Mouse (Mus musculus) CD8-positive naive resting alpha-beta T cell, adult 2 months (primary cell): ENCODE results near the gene Hcn2.

Experiments used
- DNase-seq, 2 experiments: peaks; one replicate each; pipeline ENCODE4 v3.0.0; 2022; ENCODE audit warnings: low read depth in 2 of 2, low spot score in 2 of 2

The Hcn2 gene

DNA sequence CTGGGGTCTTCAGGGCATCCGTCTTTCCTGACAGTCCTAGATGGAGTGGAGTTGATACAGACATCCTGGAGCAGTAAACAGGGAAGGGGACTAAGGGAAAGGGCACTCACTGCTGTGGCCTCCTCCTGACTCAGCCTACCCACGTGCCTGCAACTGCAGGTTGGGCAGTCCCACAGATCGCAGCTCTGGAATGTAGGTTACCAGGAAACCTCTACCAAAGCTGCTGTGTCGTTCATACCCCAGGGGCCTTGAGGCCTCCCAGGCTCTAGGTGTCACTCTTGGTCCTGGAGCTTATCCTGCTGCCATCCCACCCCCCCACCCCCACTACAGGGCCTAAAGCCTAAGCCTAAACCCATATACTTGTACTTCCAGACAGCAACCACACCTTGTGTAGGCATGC, 8.7 kb upstream of the Hcn2 start:
- DNase-seq = no peak

- no peak for DNase-seq
These were observed 7.8 kb upstream of the Hcn2 start for GRCm38 (mm10) chr10:79708668-79709067.

DNA sequence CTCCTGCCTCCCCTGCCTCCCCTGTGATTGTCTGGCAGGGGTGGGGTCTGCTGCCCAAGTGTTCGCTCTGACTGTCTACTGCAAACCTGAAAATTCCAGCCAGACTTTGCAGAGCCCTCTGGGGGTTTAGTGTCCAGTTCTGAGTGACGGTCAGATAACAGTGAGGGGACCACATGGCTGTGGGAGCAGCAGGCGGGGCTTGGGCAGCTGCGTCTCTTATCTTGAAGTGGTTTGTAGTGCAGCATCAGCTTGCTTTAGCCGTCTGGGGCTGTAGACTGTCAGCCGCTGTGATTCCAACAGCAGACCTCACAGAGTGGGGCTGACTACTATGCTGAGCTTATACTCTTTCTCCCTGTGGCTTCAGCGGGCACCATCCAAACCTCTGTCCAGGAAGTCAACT, 7.1 kb upstream of the Hcn2 start:
- no peak for DNase-seq

DNA sequence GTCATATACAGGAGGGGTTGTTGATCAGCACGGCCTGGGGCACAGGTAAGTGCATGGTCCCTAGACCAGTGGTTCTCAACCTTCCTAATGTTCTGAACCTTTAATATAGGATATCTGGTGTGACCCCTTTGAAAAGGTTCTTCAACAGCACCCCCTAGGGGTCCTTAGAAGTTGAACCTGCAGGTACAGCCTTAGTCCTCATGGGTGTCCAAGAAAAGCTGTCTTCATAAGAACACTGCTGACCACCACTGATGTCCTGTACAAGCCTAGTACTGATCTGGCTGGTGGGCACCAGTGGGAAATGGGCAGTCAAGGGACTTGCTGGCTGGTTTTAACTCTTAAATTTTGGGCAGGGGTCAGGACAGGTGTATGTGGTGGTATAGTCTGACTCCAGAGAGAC, 4.4 kb upstream of the Hcn2 start:
- DNase-seq = peak in 1 of 2 experiments; percentile 32

- peak; percentile 71 to 81 for DNase-seq
These were observed 3.8 kb upstream of the Hcn2 start for GRCm38 (mm10) chr10:79712499-79713126.

DNA sequence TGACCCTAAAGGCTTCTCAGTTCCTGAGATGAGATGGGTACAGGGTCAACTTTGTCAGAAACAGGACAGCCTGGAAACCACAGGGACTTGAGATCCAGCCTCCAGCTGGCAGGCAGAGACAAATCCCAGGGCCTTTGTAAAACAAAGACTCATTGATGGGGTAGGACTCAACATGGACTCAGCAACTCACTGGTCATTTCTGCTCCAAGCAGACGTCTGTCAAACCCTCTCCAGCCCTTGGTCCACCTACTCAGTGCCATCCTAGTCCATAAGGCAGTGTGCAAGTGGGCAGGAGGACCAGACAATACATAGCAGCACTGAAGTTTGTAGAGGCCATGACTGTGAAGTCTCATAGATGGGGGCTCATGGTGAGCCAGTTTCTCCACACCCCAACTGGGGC, 3.3 kb upstream of the Hcn2 start:
- DNase-seq = no peak

GRCm38 (mm10) chr10:79714996-79715395, 1.4 kb upstream of the Hcn2 start:
- no peak for DNase-seq

DNA sequence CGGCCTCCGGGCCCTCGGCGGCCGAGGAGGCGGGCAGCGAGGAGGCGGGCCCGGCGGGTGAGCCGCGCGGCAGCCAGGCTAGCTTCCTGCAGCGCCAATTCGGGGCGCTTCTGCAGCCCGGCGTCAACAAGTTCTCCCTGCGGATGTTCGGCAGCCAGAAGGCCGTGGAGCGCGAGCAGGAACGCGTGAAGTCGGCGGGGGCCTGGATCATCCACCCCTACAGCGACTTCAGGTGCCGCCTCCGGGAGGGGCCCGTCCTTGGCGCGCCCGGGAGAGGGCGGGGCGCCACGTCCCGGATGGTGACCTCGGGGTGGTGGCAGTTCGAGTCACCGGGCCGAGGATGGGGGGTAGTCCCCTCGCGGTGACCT, 538 bp downstream of the Hcn2 start:
- DNase-seq = no peak

DNA sequence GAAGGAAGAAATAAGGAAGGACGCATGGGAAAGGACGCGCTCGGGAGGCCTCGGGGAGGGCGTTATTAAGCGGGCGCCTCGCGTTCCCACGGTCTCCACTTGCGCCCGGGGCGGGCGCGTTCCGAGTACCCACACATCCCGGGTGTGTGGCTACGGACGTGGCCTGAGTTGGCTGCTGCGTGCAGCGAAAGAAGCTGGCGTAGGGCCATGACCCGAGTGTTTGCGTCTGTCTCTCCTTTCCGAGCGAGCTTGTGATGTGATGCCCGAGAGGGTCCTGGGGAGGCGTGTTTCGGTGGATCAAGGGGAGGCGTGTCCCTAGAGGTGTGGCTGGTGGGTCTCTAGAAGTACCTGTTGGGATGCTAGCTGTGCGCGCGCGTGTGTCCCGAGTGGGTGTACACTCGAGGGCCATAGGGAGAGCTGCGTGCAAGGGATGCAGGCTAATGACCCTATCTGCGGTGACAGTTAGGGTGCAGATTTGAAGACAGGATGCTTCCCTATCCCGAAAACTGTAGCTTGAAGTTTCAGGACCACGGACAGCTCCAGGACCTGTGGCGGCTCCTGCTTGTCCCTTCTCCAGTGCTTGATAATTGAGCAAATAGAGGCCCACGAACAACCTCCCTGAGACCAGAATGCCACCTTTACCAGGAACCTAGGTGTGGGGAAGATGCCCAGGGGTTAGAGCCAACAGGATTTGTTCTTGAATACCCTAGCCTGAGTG, 1.4 kb downstream of the Hcn2 start:
- peak in 1 of 2 experiments; percentile 35 for DNase-seq

GRCm38 (mm10) chr10:79721089-79721488, 4.7 kb downstream of the Hcn2 start:
- no peak for DNase-seq

DNA sequence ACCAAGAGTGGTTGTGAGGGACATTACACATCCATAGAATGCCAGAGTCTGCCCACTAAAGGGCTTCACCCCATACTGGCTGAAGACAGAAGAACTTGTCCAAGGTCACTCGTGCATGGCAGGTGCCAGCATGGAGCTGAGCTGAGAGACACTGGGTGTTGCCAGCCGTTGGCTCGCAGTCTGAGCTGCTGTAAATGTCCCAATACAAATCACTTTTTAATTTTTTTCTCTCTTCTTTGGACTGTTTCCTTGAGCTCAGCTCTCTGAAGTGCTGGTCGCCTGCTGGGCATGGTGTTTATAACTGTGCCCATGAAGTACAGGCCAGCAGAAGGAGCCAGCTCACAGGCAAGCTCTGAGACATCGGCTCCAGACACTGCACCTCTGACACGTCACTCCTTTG, 6.6 kb downstream of the Hcn2 start:
- no peak for DNase-seq

DNA sequence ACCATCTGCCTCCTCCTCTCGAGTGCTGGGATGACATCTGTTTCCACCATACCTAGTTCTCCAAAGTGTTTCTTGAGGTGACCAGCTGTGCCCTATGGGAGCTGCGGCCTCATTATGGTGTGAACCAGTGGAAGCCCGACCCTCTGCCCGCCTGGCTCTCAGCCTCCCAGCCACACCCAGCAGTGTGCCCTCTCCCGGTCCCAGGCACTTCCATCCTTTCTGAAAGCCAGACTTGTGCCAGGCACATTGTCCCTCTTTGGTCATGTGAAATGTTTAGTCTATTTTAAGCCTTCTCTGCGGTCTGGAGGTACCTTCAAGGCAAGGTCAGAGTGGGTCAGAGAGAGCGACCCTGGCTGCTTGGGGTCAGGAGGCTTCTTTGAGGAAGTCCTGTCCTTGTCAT, 7.3 kb downstream of the Hcn2 start:
- DNase-seq = no peak

- DNase-seq = peak; percentile 56 to 60
These were observed 9.7 kb downstream of the Hcn2 start for GRCm38 (mm10) chr10:79726090-79726489.

DNA sequence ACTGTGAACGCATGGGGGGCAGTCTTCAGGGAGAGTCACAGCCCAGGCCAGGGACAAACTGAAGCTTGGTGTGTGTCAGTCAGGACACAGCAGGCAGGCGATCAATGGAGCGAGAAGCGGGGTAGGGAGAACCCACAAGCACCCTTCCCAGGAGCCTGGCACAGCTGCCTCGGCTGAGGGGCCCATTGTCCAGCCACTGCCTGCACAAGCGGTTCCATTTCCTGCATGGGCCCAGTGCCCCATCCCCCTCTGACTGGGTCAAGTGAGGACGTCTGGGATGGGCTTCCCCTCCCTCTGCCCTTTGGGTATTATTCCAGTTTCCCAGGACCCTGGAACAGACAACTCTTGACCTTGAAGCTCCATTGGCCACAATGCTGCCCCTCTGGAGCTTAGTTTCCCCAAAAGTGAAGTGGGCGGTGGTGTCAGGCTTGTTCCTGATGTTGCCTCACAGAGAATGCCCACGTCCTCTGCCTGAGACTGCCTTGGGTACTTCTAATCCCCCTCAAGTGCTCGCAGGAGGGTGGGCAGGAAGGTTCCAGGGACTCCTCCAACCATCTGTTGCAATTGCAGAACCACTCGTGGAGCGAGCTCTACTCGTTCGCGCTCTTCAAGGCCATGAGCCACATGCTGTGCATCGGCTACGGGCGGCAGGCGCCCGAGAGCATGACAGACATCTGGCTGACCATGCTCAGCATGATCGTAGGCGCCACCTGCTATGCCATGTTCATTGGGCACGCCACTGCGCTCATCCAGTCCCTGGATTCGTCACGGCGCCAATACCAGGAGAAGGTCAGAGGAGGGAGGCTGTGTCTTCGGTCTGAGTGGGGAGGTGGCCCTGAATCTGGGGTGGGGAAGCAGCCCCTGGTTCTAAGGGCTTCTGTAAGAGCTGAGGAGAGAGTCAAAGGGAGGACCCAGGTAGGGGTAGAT, 12.2 kb downstream of the Hcn2 start:
- no peak for DNase-seq

DNA sequence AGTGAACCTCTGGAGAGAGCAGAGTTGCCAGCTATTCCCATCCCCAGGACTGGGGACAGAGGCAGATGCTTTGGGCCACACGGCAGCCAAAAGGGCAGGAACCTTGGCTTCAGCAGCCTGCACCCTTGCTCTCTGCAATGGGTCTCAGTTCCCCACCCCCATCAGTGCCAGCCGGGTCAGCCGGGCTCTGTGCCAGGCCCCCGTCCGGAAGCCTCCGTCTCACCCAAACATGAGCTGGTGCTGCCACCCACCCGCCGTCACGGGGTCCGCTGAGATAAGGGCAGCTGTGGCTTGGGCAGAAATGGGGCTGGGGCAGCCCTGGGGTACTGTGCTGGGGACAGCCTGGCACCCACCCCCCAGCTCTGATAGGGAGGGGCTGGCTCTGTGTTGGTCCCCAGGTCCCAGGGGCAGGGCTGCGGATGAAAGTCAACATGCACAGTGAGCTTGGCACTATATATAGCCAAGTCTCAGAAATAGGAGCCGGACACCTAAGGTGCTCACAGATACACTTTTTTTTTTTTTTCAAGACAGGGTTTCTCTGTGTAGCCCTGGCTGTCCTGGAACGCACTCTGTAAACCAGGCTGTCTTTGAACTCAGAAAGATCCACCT, 13.0 kb downstream of the Hcn2 start:
- DNase-seq = no peak

DNA sequence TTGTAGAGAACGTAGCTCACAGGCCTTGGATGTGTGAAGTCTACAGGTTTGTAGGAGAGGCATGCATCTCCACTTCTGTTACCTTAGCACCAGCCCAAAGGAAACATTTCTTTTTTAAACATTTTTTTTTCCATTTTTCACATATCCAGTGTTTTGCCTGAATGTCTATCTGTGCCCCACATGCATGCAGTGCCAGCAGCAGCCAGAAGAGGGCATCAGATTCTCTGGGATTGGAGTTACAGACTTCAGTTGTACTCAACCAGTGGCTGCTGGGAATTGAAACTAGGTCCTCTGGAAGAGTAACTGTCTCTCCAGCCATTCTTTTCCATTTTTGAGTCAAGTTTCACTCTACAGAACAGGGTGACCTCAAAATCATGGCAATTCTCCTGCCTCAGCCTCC, 16.1 kb downstream of the Hcn2 start:
- peak in 1 of 2 experiments; percentile 52 for DNase-seq

DNA sequence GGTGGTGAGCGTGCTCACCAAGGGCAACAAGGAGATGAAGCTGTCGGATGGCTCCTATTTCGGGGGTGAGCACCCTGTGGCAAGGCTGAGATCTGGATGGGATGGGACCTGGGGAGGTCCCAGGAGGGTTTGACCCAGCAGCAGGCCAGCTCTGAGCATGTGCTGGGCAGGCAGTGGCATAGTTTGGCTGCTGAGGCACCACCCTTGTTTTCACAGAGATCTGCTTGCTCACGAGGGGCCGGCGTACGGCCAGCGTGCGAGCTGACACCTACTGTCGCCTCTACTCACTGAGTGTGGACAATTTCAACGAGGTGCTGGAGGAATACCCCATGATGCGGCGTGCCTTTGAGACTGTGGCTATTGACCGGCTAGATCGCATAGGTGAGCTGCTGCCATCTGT, 17.4 kb downstream of the Hcn2 start:
- DNase-seq = no peak

DNA sequence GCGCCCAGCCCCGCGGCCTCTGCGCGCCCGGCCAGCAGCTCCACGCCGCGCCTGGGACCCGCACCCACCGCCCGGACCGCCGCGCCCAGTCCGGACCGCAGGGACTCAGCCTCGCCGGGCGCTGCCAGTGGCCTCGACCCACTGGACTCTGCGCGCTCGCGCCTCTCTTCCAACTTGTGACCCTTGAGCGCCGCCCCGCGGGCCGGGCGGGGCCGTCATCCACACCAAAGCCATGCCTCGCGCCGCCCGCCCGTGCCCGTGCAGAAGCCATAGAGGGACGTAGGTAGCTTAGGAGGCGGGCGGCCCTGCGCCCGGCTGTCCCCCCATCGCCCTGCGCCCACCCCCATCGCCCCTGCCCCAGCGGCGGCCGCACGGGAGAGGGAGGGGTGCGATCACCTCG, 18.9 kb downstream of the Hcn2 start:
- DNase-seq = no peak

- DNase-seq = no peak
These were observed 20.3 kb downstream of the Hcn2 start for GRCm38 (mm10) chr10:79736706-79737105.

GRCm38 (mm10) chr10:79738259-79738658, 21.8 kb downstream of the Hcn2 start:
- no peak for DNase-seq

DNA sequence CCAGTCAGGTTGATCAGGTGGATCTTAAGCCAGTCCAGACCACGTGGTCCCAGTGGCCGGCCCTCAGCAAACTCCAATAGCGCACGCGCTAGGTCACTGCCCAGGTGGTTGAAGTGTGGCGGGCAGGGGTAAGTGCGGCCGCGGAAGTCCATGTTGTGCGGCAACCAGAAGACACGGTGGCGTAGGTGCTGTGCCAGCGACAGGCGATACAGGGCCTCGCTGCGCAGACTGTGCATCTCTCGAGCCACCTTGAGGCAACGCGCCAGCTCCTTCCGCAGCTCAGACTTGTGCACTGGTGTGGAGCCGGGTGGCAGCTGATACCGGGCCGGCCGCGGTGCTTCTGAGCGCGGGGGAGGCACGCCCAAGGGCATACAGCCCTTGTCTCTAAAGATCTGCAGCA, 22.8 kb downstream of the Hcn2 start:
- DNase-seq = no peak

GRCm38 (mm10) chr10:79740863-79741262, 24.4 kb downstream of the Hcn2 start:
- no peak for DNase-seq
